Mouse (Mus musculus): ENCODE measurements around the gene Atg101. TPM values are rescaled to one million over a fixed set of nuclear protein-coding genes. Genes with fewer than 3 reads are reported as not detected.

Atg101 gene
- total and polyA plus RNA-seq, 2 experiments from 2014 or later, result 56.3 to 81.3 TPM

GRCm38 (mm10) chr15:101270101-101270820 lies 13.8 kb upstream of the Atg101 start:
- Histone ChIP-seq H3K9ac (no peak overlapping the region), H3K36me3 (ENCODE audit: insufficient read depth) (peaks cover 29% of the 10 kb centered on the region)
- TF ChIP-seq CTCF (IDR thresholded peaks at IDR 0.05; ENCODE audit: low read depth), result no peak

DNA sequence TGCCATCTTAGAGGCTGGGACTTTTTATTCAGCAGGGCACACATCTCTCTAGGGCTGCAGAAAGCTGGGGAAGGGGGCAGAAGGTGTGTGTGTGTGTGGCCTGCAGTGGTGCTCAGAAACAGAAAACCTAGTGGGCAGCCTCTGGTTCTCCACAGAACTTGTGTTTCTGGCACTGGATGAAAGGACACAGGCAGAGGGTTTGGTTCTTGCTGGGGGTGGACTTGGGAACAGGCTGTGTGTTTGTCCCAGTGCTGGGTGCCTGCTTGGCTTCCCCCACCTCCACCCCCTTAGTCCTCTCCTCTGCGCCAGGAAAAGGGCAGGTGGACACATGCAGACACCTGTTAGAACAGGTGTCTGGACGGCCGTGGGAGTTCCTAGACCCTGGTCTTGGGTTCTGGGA lies 13.0 kb upstream of the Atg101 start:
- Histone ChIP-seq H3K4me1 (ENCODE audit: insufficient read depth) (peaks cover 1% of the 10 kb centered on the region; the same call in 1 of the 2 replicates), H3K9ac (no peak overlapping the region), H3K4me2 (ENCODE audit: low read depth) (no peak overlapping the region), H3K27me3 (ENCODE audit: insufficient read depth, low read length) (no peaks in the 10 kb centered on the region), H3K27ac (ENCODE audit: low read depth, low read length) (no peak overlapping the region), H3K9me3 (ENCODE audit: low read length) (no peaks in the 10 kb centered on the region), H3K36me3 (ENCODE audit: insufficient read depth) (peaks cover 29% of the 10 kb centered on the region), H3K4me3 (ENCODE audit: low read depth, low read length) (no peak overlapping the region)
- 79% methylated on average over 3 of the region's 3 CpGs for WGBS
- ATAC-seq (no peak), DNase-seq (no peak)
- no peak for TF ChIP-seq CTCF (IDR thresholded peaks at IDR 0.05; ENCODE audit: low read depth)

More at GRCm38 (mm10) chr15:101270101-101270820, 13.8 kb upstream of the Atg101 start:
- no peak overlapping the region for H3K27ac ChIP-seq (ENCODE audit: low read depth, low read length)
- H3K9me3 ChIP-seq (ENCODE audit: low read length), result no peaks in the 10 kb centered on the region
- ATAC-seq (no peak), DNase-seq (no peak)
- H3K4me1 ChIP-seq (ENCODE audit: insufficient read depth), result peaks cover 7% of the 10 kb centered on the region; the same call in 1 of the 2 replicates
- no peak overlapping the region for H3K4me2 ChIP-seq (ENCODE audit: low read depth)
- peaks cover 5% of the 10 kb centered on the region for H3K27me3 ChIP-seq (ENCODE audit: insufficient read depth, low read length)
- 92% methylated on average over 29 of the region's 29 CpGs for WGBS
- H3K4me3 ChIP-seq (ENCODE audit: low read depth, low read length), result no peak overlapping the region

DNA sequence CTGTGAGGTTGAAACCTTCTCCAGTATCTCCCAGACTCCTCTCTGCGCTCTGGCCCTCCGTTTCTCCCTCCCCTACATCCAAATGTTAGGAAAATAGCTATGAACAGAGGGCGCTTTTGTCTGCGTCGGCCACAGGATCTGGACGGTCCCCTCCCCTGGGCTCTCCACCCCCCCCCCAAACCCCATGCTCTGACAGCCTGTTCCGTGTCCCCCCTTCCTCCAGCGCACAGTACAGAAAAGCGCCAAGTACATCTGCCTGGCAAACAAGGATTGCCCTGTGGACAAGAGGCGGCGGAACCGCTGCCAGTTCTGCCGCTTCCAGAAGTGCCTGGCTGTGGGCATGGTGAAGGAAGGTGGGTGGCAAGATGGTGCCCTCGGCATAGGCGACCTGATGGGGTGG lies 12.6 kb upstream of the Atg101 start:
- no peak overlapping the region for H3K4me3 ChIP-seq (ENCODE audit: low read depth, low read length)
- H3K4me1 ChIP-seq (ENCODE audit: insufficient read depth), result no peaks in the 10 kb centered on the region
- H3K27ac ChIP-seq (ENCODE audit: low read depth, low read length), result no peak overlapping the region
- no peak overlapping the region for H3K4me2 ChIP-seq (ENCODE audit: low read depth)
- H3K27me3 ChIP-seq (ENCODE audit: insufficient read depth, low read length), result no peaks in the 10 kb centered on the region
- ATAC-seq (peak; percentile 28; the same call in 1 of the 2 replicates), DNase-seq (no peak)
- 73% methylated on average over 15 of the region's 15 CpGs for WGBS
- H3K9me3 ChIP-seq (ENCODE audit: low read length), result no peaks in the 10 kb centered on the region
- no peak overlapping the region for H3K9ac ChIP-seq
- no peak for TF ChIP-seq CTCF (IDR thresholded peaks at IDR 0.05; ENCODE audit: low read depth)
- H3K36me3 ChIP-seq (ENCODE audit: insufficient read depth), result peaks cover 29% of the 10 kb centered on the region

- H3K9me3 ChIP-seq (ENCODE audit: low read length), result no peaks in the 10 kb centered on the region
- no peaks in the 10 kb centered on the region for H3K27me3 ChIP-seq (ENCODE audit: insufficient read depth, low read length)
- ATAC-seq (no peak), DNase-seq (no peak)
- H3K36me3 ChIP-seq (ENCODE audit: insufficient read depth), result peaks cover 29% of the 10 kb centered on the region
- H3K4me2 ChIP-seq (ENCODE audit: low read depth), result no peak overlapping the region
- H3K4me3 ChIP-seq (ENCODE audit: low read depth, low read length), result no peak overlapping the region
- no peak overlapping the region for H3K27ac ChIP-seq (ENCODE audit: low read depth, low read length)
- 68% methylated on average over 6 of the region's 6 CpGs for WGBS
- TF ChIP-seq CTCF (IDR thresholded peaks at IDR 0.05; ENCODE audit: low read depth), result no peak
- no peaks in the 10 kb centered on the region for H3K4me1 ChIP-seq (ENCODE audit: insufficient read depth)
- H3K9ac ChIP-seq, result no peak overlapping the region
Observed at GRCm38 (mm10) chr15:101274380-101274779, 9.7 kb upstream of the Atg101 start.

- no peaks in the 10 kb centered on the region for H3K9me3 ChIP-seq (ENCODE audit: low read length)
- DNase-seq (peak; percentile 52), ATAC-seq (peak; percentile 88)
- H3K4me2 ChIP-seq (ENCODE audit: low read depth), result no peak overlapping the region
- no peak for TF ChIP-seq CTCF (IDR thresholded peaks at IDR 0.05; ENCODE audit: low read depth)
- no peak overlapping the region for H3K4me3 ChIP-seq (ENCODE audit: low read depth, low read length)
- H3K4me1 ChIP-seq (ENCODE audit: insufficient read depth), result no peaks in the 10 kb centered on the region
- H3K27me3 ChIP-seq (ENCODE audit: insufficient read depth, low read length), result no peaks in the 10 kb centered on the region
- no peak overlapping the region for H3K9ac ChIP-seq
- WGBS, result 8% methylated on average over 11 of the region's 11 CpGs
- H3K36me3 ChIP-seq (ENCODE audit: insufficient read depth), result peaks cover 20% of the 10 kb centered on the region
- peak overlapping the region; percentile 9; the same call in 1 of the 2 replicates for H3K27ac ChIP-seq (ENCODE audit: low read depth, low read length)
Observed at GRCm38 (mm10) chr15:101277351-101277899, 6.6 kb upstream of the Atg101 start.

GRCm38 (mm10) chr15:101278589-101278988 lies 5.5 kb upstream of the Atg101 start:
- no peak overlapping the region for H3K27ac ChIP-seq (ENCODE audit: low read depth, low read length)
- no peaks in the 10 kb centered on the region for H3K27me3 ChIP-seq (ENCODE audit: insufficient read depth, low read length)
- H3K9me3 ChIP-seq (ENCODE audit: low read length), result no peaks in the 10 kb centered on the region
- H3K9ac ChIP-seq, result no peak overlapping the region
- peaks cover 9% of the 10 kb centered on the region; the same call in 1 of the 2 replicates for H3K36me3 ChIP-seq (ENCODE audit: insufficient read depth)
- ATAC-seq, result no peak
- no peak for TF ChIP-seq CTCF (IDR thresholded peaks at IDR 0.05; ENCODE audit: low read depth)
- no peak for DNase-seq
- 68% methylated on average over 5 of the region's 5 CpGs for WGBS
- H3K4me2 ChIP-seq (ENCODE audit: low read depth), result no peak overlapping the region
- H3K4me3 ChIP-seq (ENCODE audit: low read depth, low read length), result no peak overlapping the region
- H3K4me1 ChIP-seq (ENCODE audit: insufficient read depth), result no peaks in the 10 kb centered on the region

GRCm38 (mm10) chr15:101279430-101279999 lies 4.6 kb upstream of the Atg101 start:
- Histone ChIP-seq H3K27me3 (ENCODE audit: insufficient read depth, low read length) (no peaks in the 10 kb centered on the region), H3K36me3 (ENCODE audit: insufficient read depth) (no peaks in the 10 kb centered on the region), H3K9ac (no peak overlapping the region), H3K4me3 (ENCODE audit: low read depth, low read length) (no peak overlapping the region), H3K4me1 (ENCODE audit: insufficient read depth) (no peaks in the 10 kb centered on the region), H3K9me3 (ENCODE audit: low read length) (no peaks in the 10 kb centered on the region), H3K27ac (ENCODE audit: low read depth, low read length) (no peak overlapping the region), H3K4me2 (ENCODE audit: low read depth) (no peak overlapping the region)
- 75% methylated on average over 12 of the region's 12 CpGs for WGBS
- no peak for TF ChIP-seq CTCF (IDR thresholded peaks at IDR 0.05; ENCODE audit: low read depth)
- no peak for ATAC-seq
- no peak for DNase-seq

Measured in forebrain, postnatal 0 days (tissue).